Mouse (Mus musculus) urinary bladder, postnatal 10 days (tissue): Measurements from ENCODE around the gene Dmbx1.
A peak's percentile ranks its signal among the peaks of the same experiment; 100 is the strongest.

Source experiments
- DNase-seq: peaks from one replicate; pipeline ENCODE4 v3.0.0; 2022; ENCODE audit warnings: low spot score

The Dmbx1 gene

DNA sequence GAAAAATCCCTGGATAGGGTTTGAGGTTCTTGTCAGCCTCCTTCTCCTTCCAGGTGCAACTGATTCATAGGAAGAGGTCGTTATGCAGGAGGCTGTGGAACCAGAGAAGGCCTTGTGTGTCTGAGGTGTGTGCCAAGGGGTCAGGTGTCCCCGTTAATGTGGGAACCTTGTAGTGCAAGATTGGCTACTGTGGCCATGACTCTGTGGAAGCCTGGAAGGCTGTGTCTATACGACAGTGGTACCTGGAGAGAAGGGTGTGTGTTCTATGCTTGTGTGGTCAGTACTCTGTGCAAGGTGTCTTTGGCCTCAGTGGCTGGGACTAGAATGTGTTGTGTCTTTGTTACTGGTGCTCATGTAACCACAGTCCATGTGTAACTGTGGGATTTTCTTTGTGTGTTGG lies 955 bp upstream of the Dmbx1 start:
- DNase-seq = no peak

- no peak for DNase-seq
Observed at GRCm38 (mm10) chr4:115938276-115939160, 1.2 kb downstream of the Dmbx1 start.

GRCm38 (mm10) chr4:115937061-115937976 lies 2.4 kb downstream of the Dmbx1 start:
- DNase-seq = no peak

GRCm38 (mm10) chr4:115936646-115937045 lies 3.1 kb downstream of the Dmbx1 start:
- DNase-seq = no peak

GRCm38 (mm10) chr4:115935835-115936581 lies 3.7 kb downstream of the Dmbx1 start:
- DNase-seq = no peak

DNA sequence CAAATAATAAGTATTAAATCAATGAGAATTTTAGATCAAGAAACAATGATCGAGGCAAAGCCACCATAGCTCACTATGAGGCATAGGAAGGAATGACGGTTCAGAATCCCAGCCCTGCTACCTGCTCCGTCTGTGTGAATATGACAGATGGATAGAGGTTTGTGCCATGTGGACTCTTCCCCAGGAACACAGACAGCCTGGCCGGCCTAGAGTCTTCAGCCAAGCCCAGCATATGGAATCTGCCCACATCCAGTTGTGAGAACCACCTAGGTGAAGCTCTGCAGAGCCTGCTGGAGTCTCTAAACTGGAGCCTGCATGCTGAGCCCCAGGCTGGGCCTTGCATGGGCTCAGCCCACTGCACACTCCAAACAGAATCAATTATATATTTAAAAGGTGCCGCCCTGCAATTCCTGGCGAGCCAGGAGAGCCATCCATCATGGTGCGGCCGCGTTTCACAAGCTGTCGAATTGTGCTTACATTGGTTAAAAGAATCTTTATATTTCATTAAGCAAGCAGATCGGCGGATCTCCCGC lies 8.1 kb downstream of the Dmbx1 start:
- DNase-seq = no peak

GRCm38 (mm10) chr4:115927637-115928036 lies 12.1 kb downstream of the Dmbx1 start:
- no peak for DNase-seq

- DNase-seq = no peak
Observed at GRCm38 (mm10) chr4:115923262-115923880, 16.4 kb downstream of the Dmbx1 start.

DNA sequence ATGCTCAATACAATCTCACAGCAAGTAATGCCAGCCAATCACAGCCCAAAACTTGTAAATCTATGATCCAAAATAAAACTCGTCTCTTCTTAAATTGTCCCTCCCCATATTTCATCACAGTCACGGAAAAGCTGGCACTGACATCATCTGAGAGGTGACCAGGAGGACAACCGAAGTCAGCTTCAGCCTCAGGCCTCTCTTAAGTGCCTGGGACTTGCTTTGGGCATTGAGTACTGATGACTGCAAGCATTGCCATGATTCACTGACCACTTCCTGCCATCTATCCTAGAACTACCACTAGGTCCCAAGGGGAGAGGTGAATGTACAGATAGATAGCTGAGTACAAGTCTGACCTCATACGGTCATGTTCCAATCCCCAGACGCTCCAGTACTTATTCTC lies 17.0 kb downstream of the Dmbx1 start:
- no peak for DNase-seq

DNA sequence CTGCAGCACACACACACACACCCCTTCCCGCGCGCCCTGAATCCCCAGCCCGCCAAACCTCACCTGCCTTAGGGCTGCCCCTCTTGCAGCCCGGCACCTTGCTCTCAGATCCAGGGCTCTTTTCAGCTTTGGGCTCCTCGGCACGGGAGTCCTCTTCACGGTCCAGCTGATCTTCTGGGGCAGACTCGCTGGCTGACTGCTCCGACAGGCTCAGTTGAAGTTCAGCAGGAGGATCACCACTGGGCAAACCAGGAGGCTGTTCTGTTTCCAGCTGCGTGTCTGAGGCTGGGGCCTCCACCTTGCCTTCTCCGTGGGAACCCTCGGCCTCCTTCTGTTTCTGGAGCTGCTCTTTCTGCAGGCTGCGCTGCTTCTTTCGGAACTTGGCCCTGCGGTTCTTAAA lies 19.8 kb downstream of the Dmbx1 start:
- no peak for DNase-seq

GRCm38 (mm10) chr4:115911586-115911985 lies 28.1 kb downstream of the Dmbx1 start:
- DNase-seq = no peak

DNA sequence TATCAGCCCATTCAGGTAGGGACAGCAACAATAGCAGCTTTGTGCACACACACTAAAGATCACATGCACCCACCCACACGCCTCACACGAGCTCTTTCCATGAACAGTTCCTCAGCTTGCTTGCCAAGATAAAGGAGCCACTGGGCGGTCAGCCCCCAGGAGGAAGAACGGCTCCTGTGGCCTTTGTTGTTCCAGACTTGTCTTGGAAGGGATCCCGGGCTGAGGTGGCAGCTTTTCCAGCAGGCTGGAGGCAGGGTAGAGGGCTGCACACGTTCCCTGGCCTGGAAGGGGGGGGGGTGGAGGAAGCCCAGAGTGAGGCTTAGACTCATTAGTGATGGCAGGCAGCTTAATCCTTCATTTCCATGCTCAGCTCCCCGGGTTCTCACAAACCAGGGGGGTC lies 31.1 kb downstream of the Dmbx1 start:
- no peak for DNase-seq

DNA sequence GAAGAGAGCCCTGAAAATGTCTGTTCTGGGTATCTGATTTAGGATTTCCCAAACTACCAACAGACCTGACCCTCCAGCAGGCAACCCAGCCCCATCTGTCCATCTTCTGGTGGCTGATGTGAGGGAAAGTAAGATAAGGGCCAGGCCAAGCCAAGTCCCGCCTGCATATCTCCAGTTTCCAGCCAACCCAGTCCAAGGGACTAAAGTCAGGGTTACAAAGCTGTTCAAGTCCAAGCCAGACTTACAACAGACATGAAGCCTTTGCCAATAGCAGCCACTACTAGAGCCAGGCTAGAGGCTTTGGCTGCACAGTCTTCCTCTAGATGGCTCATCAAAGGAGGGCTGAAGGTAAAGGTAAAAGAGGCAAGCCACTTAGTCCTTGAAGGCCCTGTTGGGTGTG lies 31.7 kb downstream of the Dmbx1 start:
- DNase-seq = no peak

DNA sequence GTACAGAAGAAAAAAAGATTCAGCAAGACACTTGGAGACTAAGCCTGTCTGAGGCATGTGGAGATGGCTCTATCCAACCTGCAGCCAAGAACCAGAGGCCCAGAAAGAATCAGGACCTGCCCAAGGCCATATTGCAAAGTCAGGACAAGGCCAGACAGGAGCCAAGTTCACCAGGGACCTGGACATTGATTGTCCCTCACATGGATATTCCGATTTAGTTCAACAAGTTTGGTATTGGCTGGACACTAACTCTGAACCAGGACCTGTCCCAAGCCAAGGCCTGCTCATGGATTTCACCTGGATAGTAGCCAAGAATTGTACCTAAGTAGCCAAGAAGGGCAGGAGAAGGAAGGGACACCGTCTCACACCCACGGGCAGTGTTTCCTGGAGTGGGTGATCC lies 32.9 kb downstream of the Dmbx1 start:
- DNase-seq = no peak

DNA sequence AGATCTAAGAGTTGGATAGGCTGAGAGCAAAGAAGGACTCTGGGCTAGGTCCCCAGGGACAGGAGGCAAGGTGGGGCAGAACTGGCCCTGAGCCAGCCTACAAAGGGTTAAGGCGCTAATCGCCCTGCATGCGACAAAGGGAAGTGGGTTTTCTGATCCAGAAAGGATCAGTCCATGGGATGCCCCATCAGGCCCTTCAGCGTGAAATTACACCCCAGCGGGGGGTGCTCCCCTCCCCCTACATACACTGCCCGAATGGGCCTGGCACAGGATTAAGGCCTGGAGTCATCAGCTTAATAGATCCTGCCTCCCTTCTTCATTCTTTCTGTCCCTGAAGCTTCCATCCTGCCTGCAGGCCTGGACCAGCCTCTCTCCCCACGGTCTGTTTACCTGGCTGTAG lies 34.0 kb downstream of the Dmbx1 start:
- DNase-seq = no peak

DNA sequence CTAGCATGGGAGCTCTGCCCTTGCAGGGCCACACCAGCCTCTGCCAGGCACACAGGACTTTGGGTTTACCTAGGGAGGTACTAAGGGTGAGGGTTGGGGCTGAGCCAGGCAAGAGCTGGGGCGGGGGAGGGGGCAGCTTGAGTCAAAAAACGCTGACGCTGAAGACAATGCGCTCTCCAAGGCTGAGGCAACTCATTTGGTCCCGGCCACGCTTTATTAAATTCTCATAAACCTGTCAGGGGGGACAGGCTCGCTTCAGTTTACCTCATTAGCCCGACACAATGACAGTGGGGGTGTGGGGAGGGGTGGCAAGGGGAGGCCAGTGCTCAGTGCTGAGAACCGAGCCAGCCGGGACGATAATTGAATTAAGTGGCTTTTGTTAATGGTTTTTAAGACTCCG lies 35.4 kb downstream of the Dmbx1 start:
- DNase-seq = no peak

DNA sequence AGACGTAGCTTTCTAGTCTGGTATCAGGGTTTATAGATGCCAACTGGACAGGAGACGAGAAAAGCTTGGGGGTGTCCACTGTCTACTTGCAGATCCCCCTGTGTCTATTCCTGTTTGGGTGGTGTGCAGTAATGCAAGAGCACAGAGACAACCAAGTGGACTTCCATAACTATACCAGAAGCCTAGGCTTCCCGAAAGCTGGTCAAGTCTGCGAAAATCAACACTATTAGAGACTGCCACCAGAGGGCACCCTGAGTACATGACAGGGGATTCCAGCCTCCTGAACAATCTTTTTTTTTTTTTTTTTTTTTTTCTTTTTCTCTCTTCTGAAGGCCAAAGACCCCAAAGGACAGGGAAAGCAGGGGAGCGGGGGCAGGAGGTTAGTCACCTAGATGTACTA lies 36.9 kb downstream of the Dmbx1 start:
- peak; percentile 49 for DNase-seq

- DNase-seq = no peak
Observed at GRCm38 (mm10) chr4:115897901-115898631, 41.7 kb downstream of the Dmbx1 start.

GRCm38 (mm10) chr4:115894281-115894680 lies 45.4 kb downstream of the Dmbx1 start:
- no peak for DNase-seq

- DNase-seq = no peak
Observed at GRCm38 (mm10) chr4:115890553-115890952, 49.2 kb downstream of the Dmbx1 start, which contains the start of gene 6430628N08Rik. 6430628N08Rik (plus strand) TSS chr4:115890665.

DNA sequence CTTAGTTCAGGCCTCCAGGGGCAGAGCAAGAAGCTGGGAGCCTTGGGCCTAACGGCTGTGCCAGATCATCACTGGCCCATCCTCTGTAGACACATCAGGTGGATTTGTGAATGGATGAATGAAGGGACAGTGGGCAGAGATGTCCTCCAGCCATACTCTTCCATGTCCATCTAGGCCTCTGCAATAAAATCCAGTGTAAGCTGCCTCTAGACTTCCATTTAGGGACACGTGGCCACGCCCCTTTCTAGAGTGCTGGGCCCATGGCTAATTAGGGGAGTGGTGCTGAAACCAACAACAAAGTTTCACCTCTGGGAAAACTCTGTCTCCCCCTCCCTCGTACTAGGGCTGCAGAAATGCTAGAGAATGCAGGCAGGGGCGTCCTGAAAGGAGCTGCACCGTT lies 49.7 kb downstream of the Dmbx1 start:
- no peak for DNase-seq
